Mouse (Mus musculus) gastrocnemius, postnatal 36 days (tissue): ENCODE measurements around the gene Prickle1. TPM values are rescaled to one million over a fixed set of nuclear protein-coding genes. Genes with fewer than 3 reads are reported as not detected.

Experiments used
- DNase-seq, 2 experiments: peaks; one replicate each; pipeline ENCODE4 v3.0.0; 2022
- intact Hi-C: fragments of 180-260 bp; cut with DNase I; formaldehyde crosslinking; loops from one replicate; pipeline ENCODE4 v1.15.1; 2025
- total RNA-seq, 2 experiments: library from RNA; stranded (reverse); gene quantifications; 2 replicates each; pipeline ENCODE4 v1.2.3; 2021

Gene Prickle1
- total RNA-seq, 2 experiments from 2014 or later, result 3.1 to 4.1 TPM

GRCm38 (mm10) chr15:93515316-93515715, 80.4 kb downstream of the Prickle1 start:
- intact Hi-C loops, result loop anchor here (5.0 kb wide), 1 partner anchor 62 kb away; no protein-coding TSS in a partner anchor
- no peak for DNase-seq

- no peak for DNase-seq
- intact Hi-C loops, result no loop called here
Observed at GRCm38 (mm10) chr15:93513939-93514341, 81.8 kb downstream of the Prickle1 start.

- no peak for DNase-seq
- intact Hi-C loops, result no loop called here
Observed at GRCm38 (mm10) chr15:93512437-93512836, 83.3 kb downstream of the Prickle1 start.

GRCm38 (mm10) chr15:93510690-93511336, 84.9 kb downstream of the Prickle1 start:
- intact Hi-C loops, result no loop called here
- no peak for DNase-seq

GRCm38 (mm10) chr15:93504808-93505207, 90.9 kb downstream of the Prickle1 start:
- intact Hi-C loops, result no loop called here
- DNase-seq, result no peak

- DNase-seq, result no peak
- intact Hi-C loops, result no loop called here
Observed at GRCm38 (mm10) chr15:93503201-93503745, 92.4 kb downstream of the Prickle1 start.

GRCm38 (mm10) chr15:93502703-93503102, 93.0 kb downstream of the Prickle1 start:
- no peak for DNase-seq
- intact Hi-C loops, result no loop called here

GRCm38 (mm10) chr15:93499866-93500265, 95.8 kb downstream of the Prickle1 start:
- DNase-seq, result no peak
- intact Hi-C loops, result no loop called here

GRCm38 (mm10) chr15:93494700-93495099, 101.0 kb downstream of the Prickle1 start:
- no peak for DNase-seq
- intact Hi-C loops, result no loop called here

- intact Hi-C loops, result no loop called here
- DNase-seq, result no peak
Observed at GRCm38 (mm10) chr15:93489597-93489996, 106.1 kb downstream of the Prickle1 start.

GRCm38 (mm10) chr15:93486066-93486465, 109.6 kb downstream of the Prickle1 start:
- intact Hi-C loops, result no loop called here
- no peak for DNase-seq

GRCm38 (mm10) chr15:93485252-93485651, 110.4 kb downstream of the Prickle1 start:
- DNase-seq, result no peak
- intact Hi-C loops, result no loop called here

GRCm38 (mm10) chr15:93484261-93484710, 111.4 kb downstream of the Prickle1 start:
- intact Hi-C loops, result no loop called here
- no peak for DNase-seq

GRCm38 (mm10) chr15:93481112-93481511, 114.6 kb downstream of the Prickle1 start:
- DNase-seq, result no peak
- intact Hi-C loops, result no loop called here

- intact Hi-C loops, result no loop called here
- DNase-seq, result no peak
Observed at GRCm38 (mm10) chr15:93479445-93479844, 116.2 kb downstream of the Prickle1 start.

- no peak for DNase-seq
- intact Hi-C loops, result no loop called here
Observed at GRCm38 (mm10) chr15:93478676-93479075, 117.0 kb downstream of the Prickle1 start.

- intact Hi-C loops, result no loop called here
- no peak for DNase-seq
Observed at GRCm38 (mm10) chr15:93477729-93478128, 118.0 kb downstream of the Prickle1 start.

GRCm38 (mm10) chr15:93475688-93476087, 120.0 kb downstream of the Prickle1 start:
- DNase-seq, result no peak
- intact Hi-C loops, result no loop called here

GRCm38 (mm10) chr15:93474277-93474676, 121.4 kb downstream of the Prickle1 start:
- intact Hi-C loops, result no loop called here
- DNase-seq, result no peak

- intact Hi-C loops, result no loop called here
- DNase-seq, result no peak
Observed at GRCm38 (mm10) chr15:93472089-93472488, 123.6 kb downstream of the Prickle1 start.

GRCm38 (mm10) chr15:93471651-93472050, 124.0 kb downstream of the Prickle1 start:
- DNase-seq, result no peak
- intact Hi-C loops, result no loop called here

GRCm38 (mm10) chr15:93461066-93461465, 134.6 kb downstream of the Prickle1 start:
- intact Hi-C loops, result no loop called here
- DNase-seq, result no peak
